Mouse (Mus musculus) bone marrow macrophage, adult 2 months (primary cell): ENCODE results near the gene Znrd1.

Experiments used
- CTCF ChIP-seq: IDR thresholded peaks from 2 replicates; pipeline ENCODE4 v1.5.1; 2012; ENCODE audit warnings: low read depth, mild to moderate bottlenecking, low read length, moderate library complexity
- POLR2A ChIP-seq: IDR thresholded peaks from 2 replicates; pipeline ENCODE4 v1.6.1; 2012; ENCODE audit warnings: mild to moderate bottlenecking, low read depth, low read length, borderline replicate concordance

GRCm38 (mm10) chr17:37002364-37003330 lies 44.3 kb upstream of the Znrd1 start:
- no peak for TF ChIP-seq CTCF
- TF ChIP-seq POLR2A = no peak
